Mouse (Mus musculus) embryonic facial prominence, embryonic 13.5 days (tissue): ENCODE measurements around the gene Ptpn21. TPM values are rescaled to one million over a fixed set of nuclear protein-coding genes. Genes with fewer than 3 reads are reported as not detected.

Source experiments
- ATAC-seq: fragments of 200-750 bp; cut with Nextera tagmentation; 2 replicates; pipeline ENCODE4 v1.8.0; 2017; ENCODE audit warnings: low read depth; ENCODE audit not compliant: insufficient number of reproducible peaks, insufficient read depth, low FRiP score, low TSS enrichment
- H3K27ac ChIP-seq: fragments of 300-500 bp; sonication (generic); 2 replicates; pipeline ENCODE4 v1.5.1; 2015; ENCODE audit warnings: moderate library complexity, mild to moderate bottlenecking, inconsistent platforms
- H3K27me3 ChIP-seq: fragments of 300-500 bp; sonication (generic); 2 replicates; pipeline ENCODE4 v1.6.1; 2015; ENCODE audit warnings: mild to moderate bottlenecking, inconsistent platforms
- H3K36me3 ChIP-seq: fragments of 300-500 bp; sonication (generic); 2 replicates; pipeline ENCODE4 v1.6.1; 2015; ENCODE audit warnings: mild to moderate bottlenecking, inconsistent platforms
- H3K4me1 ChIP-seq: fragments of 300-500 bp; sonication (generic); 2 replicates; pipeline ENCODE4 v1.6.1; 2015; ENCODE audit warnings: inconsistent platforms
- H3K4me2 ChIP-seq: fragments of 300-500 bp; sonication (generic); 2 replicates; pipeline ENCODE4 v1.6.1; 2015; ENCODE audit warnings: moderate library complexity, mild to moderate bottlenecking, inconsistent platforms
- H3K4me3 ChIP-seq: fragments of 300-500 bp; sonication (generic); 2 replicates; pipeline ENCODE4 v1.5.1; 2015; ENCODE audit warnings: mild to moderate bottlenecking, inconsistent platforms
- H3K9ac ChIP-seq: fragments of 300-500 bp; sonication (generic); 2 replicates; pipeline ENCODE4 v1.6.1; 2015; ENCODE audit warnings: mild to moderate bottlenecking, inconsistent platforms
- H3K9me3 ChIP-seq: fragments of 300-500 bp; sonication (generic); 2 replicates; pipeline ENCODE4 v1.6.1; 2016; ENCODE audit warnings: inconsistent platforms
- WGBS: fragments of 180-500 bp; shearing (Covaris S2); methylation state at CpG from one replicate; pipeline ENCODE4 v1.1.7; 2015; ENCODE audit warnings: mixed read lengths; 5-methylcytosine and 5-hydroxymethylcytosine counted together
- polyA plus RNA-seq: library from polyadenylated mRNA; unstranded; fragments of >200 nt; fragmentation: Nextera tagmentation; extraction: Ambion mirVana; gene quantifications from 2 replicates; pipeline ENCODE4 v1.2.1, GENCODE M21; 2015

The Ptpn21 gene
- polyA plus RNA-seq, 1 experiment from 2014 or later: 5.4 TPM

DNA sequence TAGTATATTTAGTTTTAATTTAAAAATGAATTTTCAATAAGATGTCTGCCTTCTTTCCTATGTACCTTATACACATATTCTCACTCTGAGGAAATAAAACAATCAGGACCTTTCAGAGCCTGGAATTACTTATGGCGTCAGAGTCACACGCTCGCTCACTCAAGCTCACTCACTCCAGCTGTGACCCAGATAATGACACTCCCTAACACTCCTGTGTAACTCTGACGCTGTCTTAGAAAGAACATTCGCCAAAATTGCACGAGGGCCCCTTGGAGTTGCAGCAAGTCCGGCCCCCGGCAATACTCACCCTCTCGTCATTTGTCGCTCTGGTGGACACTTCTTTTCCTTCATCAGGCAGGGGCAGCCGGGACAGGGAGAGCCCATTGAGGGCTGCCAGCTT lies 54.0 kb downstream of the Ptpn21 start:
- Histone ChIP-seq H3K36me3 (peaks cover 29% of the 10 kb centered on the region), H3K4me1 (0 out of 2 replicates have a peak, but pooled peaks cover 3% of the 10 kb centered on the region), H3K27me3 (no peaks in the 10 kb centered on the region), H3K9me3 (no peaks in the 10 kb centered on the region), H3K27ac (no peak overlapping the region), H3K4me3 (no peak overlapping the region), H3K9ac (no peak overlapping the region), H3K4me2 (no peak overlapping the region)
- WGBS: 80% methylated on average over 11 of the region's 11 CpGs
- ATAC-seq: no peak

DNA sequence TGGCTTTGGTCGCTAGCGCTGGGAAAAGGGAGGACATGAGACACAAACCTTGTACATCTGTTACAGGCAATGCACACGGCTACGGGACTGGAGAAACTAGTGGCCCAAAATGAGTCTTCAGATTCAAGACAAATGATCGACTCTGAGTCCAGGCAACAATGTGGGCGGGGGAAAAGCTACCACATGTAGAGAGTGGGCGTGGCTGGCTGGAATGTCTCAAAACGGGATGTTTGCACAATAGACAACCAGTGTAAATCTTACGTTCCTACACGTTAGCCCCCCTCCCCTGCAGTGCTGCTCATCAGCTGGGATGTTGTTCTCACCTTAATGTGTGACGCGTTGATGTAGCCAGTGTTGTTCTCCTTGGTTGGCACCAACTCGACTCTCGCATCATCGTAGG lies 55.0 kb downstream of the Ptpn21 start:
- no peak overlapping the region for H3K4me3 ChIP-seq
- no peaks in the 10 kb centered on the region for H3K27me3 ChIP-seq
- H3K36me3 ChIP-seq: peaks cover 26% of the 10 kb centered on the region
- H3K4me1 ChIP-seq: 0 out of 2 replicates have a peak, but pooled peaks cover 3% of the 10 kb centered on the region
- no peak for ATAC-seq
- no peak overlapping the region for H3K9ac ChIP-seq
- H3K9me3 ChIP-seq: no peaks in the 10 kb centered on the region
- WGBS: 85% methylated on average over 15 of the region's 15 CpGs
- no peak overlapping the region for H3K4me2 ChIP-seq
- H3K27ac ChIP-seq: no peak overlapping the region

DNA sequence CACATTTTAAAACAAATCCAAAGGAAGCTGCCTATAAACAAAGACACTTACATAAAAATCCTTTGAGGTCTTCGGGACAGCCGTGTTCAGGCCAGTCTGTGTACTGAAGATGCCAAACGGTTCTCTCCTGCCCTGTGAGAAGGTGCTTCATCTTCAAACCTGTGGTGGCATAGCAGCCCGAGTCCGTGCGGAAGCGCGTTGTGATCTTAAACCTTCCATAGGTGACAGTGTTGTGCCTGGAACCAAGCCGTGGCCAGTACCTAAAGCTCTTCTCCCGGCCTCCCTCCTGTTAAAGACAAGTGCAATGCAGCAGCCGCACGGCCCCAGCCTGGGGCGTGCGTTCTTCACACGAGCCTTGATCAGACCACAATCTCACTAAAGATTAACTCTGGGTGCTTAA lies 57.3 kb downstream of the Ptpn21 start:
- no peaks in the 10 kb centered on the region for H3K27me3 ChIP-seq
- no peak overlapping the region for H3K4me3 ChIP-seq
- H3K4me2 ChIP-seq: no peak overlapping the region
- ATAC-seq: no peak
- no peaks in the 10 kb centered on the region for H3K9me3 ChIP-seq
- 88% methylated on average over 15 of the region's 15 CpGs for WGBS
- no peak overlapping the region for H3K9ac ChIP-seq
- no peak overlapping the region for H3K27ac ChIP-seq
- 0 out of 2 replicates have a peak, but pooled peaks cover 3% of the 10 kb centered on the region for H3K4me1 ChIP-seq
- H3K36me3 ChIP-seq: peaks cover 26% of the 10 kb centered on the region

DNA sequence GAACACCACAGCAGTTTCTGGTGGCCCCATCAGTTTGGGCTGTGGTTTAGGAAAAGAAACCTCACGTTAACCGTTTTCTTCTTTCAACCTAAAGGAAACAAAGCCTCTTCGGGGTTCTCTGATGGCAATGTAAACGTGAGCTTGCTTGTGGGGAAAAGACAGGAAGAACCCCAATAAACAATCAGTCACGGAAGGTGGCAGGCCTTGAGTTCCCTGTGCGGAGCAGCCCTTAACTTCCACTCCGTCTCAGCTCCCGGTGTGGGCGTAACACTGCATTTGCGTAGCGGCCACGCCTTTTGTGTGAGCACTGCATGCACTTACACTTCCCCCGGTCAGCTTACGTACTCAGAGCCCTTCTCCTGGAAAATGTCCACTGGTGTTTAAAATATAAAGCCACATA lies 59.9 kb downstream of the Ptpn21 start:
- Histone ChIP-seq H3K4me3 (no peak overlapping the region), H3K9me3 (no peaks in the 10 kb centered on the region), H3K9ac (no peak overlapping the region), H3K4me2 (0 out of 2 replicates have a peak overlapping the region, but pooled peaks have one; percentile 11), H3K27me3 (no peaks in the 10 kb centered on the region), H3K27ac (no peak overlapping the region), H3K36me3 (peaks cover 26% of the 10 kb centered on the region), H3K4me1 (no peaks in the 10 kb centered on the region)
- ATAC-seq: no peak
- WGBS: 53% methylated on average over 14 of the region's 14 CpGs

DNA sequence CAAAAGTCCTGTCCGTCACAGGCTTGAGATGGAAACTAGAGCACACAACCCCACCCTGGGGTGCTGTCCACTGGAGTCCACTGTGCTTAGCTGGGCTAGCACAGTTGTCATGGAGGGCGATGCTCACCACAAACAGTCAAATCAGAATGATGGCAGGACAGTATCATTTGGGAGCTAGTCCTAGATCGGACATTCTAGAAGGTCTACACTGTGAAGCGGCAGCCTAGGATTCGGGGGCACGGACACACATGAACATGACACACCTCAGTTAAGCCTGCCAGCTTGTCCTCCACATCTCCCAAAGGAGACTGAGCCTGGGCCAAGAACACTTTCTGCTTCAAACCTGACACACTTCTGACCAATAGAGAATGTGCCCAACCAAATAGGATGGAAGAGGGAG lies 60.3 kb downstream of the Ptpn21 start:
- no peak overlapping the region for H3K9ac ChIP-seq
- H3K4me3 ChIP-seq: no peak overlapping the region
- H3K27me3 ChIP-seq: no peaks in the 10 kb centered on the region
- WGBS: 95% methylated on average over 6 of the region's 6 CpGs
- H3K4me1 ChIP-seq: no peaks in the 10 kb centered on the region
- no peak overlapping the region for H3K27ac ChIP-seq
- no peaks in the 10 kb centered on the region for H3K9me3 ChIP-seq
- H3K36me3 ChIP-seq: peaks cover 21% of the 10 kb centered on the region
- no peak for ATAC-seq
- H3K4me2 ChIP-seq: no peak overlapping the region

DNA sequence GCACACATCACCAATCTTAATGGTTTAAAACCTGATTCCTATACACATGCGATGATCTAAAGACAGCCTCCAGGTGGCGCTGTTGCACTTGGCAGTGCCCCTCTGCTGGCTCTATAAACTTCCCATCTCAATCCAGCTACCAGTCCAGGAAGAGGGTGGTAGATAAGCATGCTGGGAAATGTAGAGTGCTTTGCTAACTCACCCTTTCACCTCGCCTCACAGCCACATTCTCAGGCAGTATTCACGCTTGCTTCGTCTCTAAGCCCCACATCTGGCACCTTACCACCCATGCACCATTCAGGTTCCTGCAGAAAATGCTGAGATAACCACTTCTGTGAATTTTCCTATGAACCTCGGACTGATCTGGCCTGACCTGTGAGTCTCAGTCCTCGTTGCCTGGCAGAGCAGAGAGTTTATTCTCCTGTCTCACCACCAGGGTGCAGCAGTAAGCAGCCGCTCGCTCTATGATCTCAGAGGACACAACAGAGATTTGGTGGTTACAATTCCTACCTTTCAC lies 62.5 kb downstream of the Ptpn21 start:
- Histone ChIP-seq H3K9me3 (no peaks in the 10 kb centered on the region), H3K36me3 (peaks cover 21% of the 10 kb centered on the region), H3K4me3 (peak overlapping the region; percentile 27), H3K9ac (no peak overlapping the region), H3K4me2 (peak overlapping the region; percentile 48), H3K4me1 (no peaks in the 10 kb centered on the region), H3K27ac (no peak overlapping the region), H3K27me3 (no peaks in the 10 kb centered on the region)
- peak; percentile 83 for ATAC-seq
- WGBS: 11% methylated on average over 9 of the region's 9 CpGs

DNA sequence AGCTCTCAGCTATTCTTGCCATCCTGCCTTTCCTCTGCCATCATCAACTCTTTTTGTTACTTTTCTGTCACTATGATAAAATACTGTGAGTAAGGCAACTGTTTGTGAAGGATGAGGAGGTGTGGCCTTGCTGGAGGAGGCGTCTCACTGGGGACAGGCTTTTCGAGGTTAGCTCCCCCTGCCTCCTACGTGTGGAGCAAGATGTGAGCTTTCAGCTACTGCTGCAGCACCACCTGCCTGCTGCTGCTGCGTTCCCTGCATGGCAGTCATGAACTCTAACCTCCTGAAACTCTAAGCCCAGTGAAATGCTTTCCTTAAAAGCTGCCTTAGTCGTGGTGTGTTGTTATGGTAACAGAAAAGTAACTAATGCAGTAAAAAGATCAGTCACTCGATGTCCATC lies 63.3 kb downstream of the Ptpn21 start:
- H3K27ac ChIP-seq: no peak overlapping the region
- ATAC-seq: no peak
- WGBS: 62% methylated on average over 6 of the region's 6 CpGs
- H3K9ac ChIP-seq: no peak overlapping the region
- H3K4me3 ChIP-seq: no peak overlapping the region
- no peaks in the 10 kb centered on the region for H3K4me1 ChIP-seq
- no peaks in the 10 kb centered on the region for H3K27me3 ChIP-seq
- peaks cover 20% of the 10 kb centered on the region for H3K36me3 ChIP-seq
- no peak overlapping the region for H3K4me2 ChIP-seq
- H3K9me3 ChIP-seq: no peaks in the 10 kb centered on the region

DNA sequence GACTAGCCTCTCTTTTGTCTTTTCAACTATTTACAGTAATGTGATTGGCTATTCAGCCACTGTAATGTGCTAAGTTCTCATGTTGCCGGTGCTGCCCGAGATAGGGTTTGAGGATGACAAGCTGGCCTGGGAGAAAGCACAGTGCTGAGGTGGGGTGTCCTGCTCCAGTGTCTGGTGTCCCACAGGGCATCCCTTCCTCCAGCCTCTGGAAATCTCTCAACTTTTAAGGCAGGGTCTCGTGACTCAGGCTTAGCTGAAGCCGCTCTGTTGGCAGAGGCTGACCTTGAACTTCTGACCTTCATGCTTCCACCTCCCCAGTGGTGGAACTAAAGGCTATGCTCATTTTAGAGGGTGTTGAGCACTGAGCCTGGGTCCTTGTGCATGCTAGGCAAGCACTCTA lies 66.8 kb downstream of the Ptpn21 start:
- no peaks in the 10 kb centered on the region for H3K27me3 ChIP-seq
- H3K27ac ChIP-seq: no peak overlapping the region
- H3K36me3 ChIP-seq: peaks cover 12% of the 10 kb centered on the region; the same call in 1 of the 2 replicates
- no peak for ATAC-seq
- no peak overlapping the region for H3K9ac ChIP-seq
- H3K9me3 ChIP-seq: no peaks in the 10 kb centered on the region
- no peak overlapping the region for H3K4me2 ChIP-seq
- H3K4me3 ChIP-seq: no peak overlapping the region
- H3K4me1 ChIP-seq: peaks cover 4% of the 10 kb centered on the region; the same call in 1 of the 2 replicates
- WGBS: 83% methylated on average over 4 of the region's 4 CpGs

DNA sequence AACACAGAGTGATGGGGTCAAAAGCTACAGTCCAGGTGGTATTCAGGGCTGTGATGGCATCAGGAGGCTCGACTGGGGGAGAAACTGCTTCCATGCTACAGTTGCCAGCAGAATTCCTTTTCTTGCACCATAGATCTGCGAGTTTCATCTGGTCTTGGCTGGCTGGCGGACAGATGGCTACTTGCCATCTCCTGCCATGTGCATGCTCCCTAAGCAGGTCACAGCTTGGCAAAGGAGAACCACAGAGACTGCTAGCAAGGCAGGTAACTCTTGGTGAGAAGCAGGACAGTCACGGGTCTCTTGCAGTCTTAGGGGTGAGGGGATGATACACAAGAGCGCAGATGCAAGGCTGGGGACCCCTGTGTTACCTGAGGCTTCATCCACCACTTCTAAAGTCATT lies 67.3 kb downstream of the Ptpn21 start:
- Histone ChIP-seq H3K36me3 (peaks cover 16% of the 10 kb centered on the region), H3K27ac (no peak overlapping the region), H3K9me3 (no peaks in the 10 kb centered on the region), H3K4me2 (no peak overlapping the region), H3K4me3 (no peak overlapping the region), H3K4me1 (peaks cover 4% of the 10 kb centered on the region; the same call in 1 of the 2 replicates), H3K9ac (no peak overlapping the region), H3K27me3 (no peaks in the 10 kb centered on the region)
- ATAC-seq: no peak
- 86% methylated on average over 5 of the region's 5 CpGs for WGBS

DNA sequence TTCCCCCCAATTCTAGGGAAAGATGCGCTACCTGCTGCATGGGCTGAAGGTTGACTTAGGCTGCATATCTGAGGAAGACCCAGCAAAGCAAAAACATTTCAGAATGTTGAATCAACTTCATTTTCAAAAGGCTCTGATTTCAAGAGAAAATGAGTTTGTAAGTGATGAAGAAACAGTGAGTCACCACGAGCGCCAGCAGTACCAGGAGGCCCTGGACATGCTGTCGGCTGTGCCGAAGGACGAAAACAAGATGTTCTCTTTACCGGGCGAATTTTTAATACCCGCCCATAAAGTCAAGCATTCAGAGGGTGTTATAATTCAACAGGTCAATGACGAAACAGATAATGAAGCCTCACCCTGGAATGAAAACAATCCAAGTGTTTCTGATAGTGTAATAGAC lies 68.1 kb downstream of the Ptpn21 start:
- H3K9ac ChIP-seq: no peak overlapping the region
- WGBS: 92% methylated on average over 10 of the region's 10 CpGs
- no peak for ATAC-seq
- H3K4me3 ChIP-seq: no peak overlapping the region
- H3K27me3 ChIP-seq: no peaks in the 10 kb centered on the region
- H3K4me2 ChIP-seq: no peak overlapping the region
- no peak overlapping the region for H3K27ac ChIP-seq
- H3K36me3 ChIP-seq: peaks cover 17% of the 10 kb centered on the region
- H3K4me1 ChIP-seq: peaks cover 4% of the 10 kb centered on the region; the same call in 1 of the 2 replicates
- no peaks in the 10 kb centered on the region for H3K9me3 ChIP-seq

DNA sequence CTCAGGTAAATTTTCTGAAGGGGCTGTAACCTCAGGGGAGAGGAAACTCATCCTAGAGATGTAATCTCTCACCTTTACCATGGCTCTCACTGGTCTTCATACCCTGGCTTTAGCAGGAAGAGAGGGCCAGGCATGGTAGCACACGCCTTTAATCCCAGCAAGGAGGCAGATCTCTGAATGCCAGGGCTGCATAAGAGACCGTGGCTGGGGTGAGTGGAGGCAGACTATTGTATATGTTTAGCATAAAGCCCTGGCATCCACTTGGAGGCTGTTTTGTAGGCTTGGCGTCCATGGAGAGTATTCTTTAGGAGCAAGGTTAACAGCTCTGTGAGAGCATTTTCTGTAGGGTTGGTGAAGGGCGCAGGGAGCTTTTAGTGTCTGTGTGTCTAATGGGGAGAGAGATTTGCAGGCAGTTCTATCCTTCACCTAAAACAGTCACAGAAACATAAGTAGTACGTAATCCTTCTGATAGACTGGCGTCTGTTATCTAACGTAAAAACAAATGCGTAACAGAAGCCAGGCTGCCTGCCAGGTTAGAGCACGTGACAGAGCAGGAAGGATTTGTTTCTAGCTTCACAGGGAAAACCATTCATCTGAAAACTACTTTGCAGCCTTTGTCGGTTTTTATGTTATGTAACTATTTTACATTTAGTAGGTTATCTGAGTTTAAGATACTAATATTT lies 68.9 kb downstream of the Ptpn21 start:
- Histone ChIP-seq H3K4me3 (no peak overlapping the region), H3K4me1 (peaks cover 4% of the 10 kb centered on the region; the same call in 1 of the 2 replicates), H3K9ac (no peak overlapping the region), H3K9me3 (no peaks in the 10 kb centered on the region), H3K36me3 (peaks cover 17% of the 10 kb centered on the region), H3K27ac (peak overlapping the region; percentile 39; the same call in 1 of the 2 replicates), H3K27me3 (no peaks in the 10 kb centered on the region), H3K4me2 (no peak overlapping the region)
- WGBS: 61% methylated on average over 10 of the region's 10 CpGs
- ATAC-seq: no peak

DNA sequence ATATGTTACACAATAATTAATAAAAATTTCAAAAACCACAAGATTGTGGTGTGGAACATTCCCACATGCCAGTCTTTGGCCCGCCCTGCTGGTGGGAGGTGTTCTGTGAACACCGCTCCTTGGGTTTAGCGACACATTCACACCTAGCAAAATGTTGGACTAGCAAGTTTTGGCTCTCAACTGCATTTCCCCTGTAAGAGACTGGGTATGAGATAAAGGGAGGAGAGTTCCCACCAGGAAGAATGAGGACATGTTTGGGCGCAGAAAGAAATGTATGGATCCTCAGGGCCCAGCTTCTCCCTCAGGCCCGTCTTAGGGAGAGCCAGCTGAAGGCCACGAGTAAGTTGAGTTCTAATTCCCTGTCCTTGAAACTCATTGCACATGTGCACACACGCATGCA lies 74.6 kb downstream of the Ptpn21 start:
- no peak overlapping the region for H3K9ac ChIP-seq
- peaks cover 26% of the 10 kb centered on the region for H3K36me3 ChIP-seq
- no peaks in the 10 kb centered on the region for H3K27me3 ChIP-seq
- no peak overlapping the region for H3K27ac ChIP-seq
- H3K4me3 ChIP-seq: no peak overlapping the region
- WGBS: 87% methylated on average over 7 of the region's 7 CpGs
- H3K9me3 ChIP-seq: no peaks in the 10 kb centered on the region
- ATAC-seq: no peak
- no peaks in the 10 kb centered on the region for H3K4me1 ChIP-seq
- H3K4me2 ChIP-seq: no peak overlapping the region
